Mouse (Mus musculus): ENCODE results near the gene Minpp1.

Gene Minpp1

GRCm38 (mm10) chr19:32489166-32489895 is 3.8 kb downstream of the Minpp1 start:
- DNase-seq (ENCODE audit: low spot score), result no peak

GRCm38 (mm10) chr19:32490976-32491375 is 5.4 kb downstream of the Minpp1 start:
- DNase-seq (ENCODE audit: low spot score), result no peak

GRCm38 (mm10) chr19:32492339-32492738 is 6.8 kb downstream of the Minpp1 start:
- DNase-seq (ENCODE audit: low spot score), result no peak

- DNase-seq (ENCODE audit: low spot score), result no peak
These were observed 7.4 kb downstream of the Minpp1 start for GRCm38 (mm10) chr19:32492981-32493380.

GRCm38 (mm10) chr19:32493471-32493870 is 7.9 kb downstream of the Minpp1 start:
- DNase-seq (ENCODE audit: low spot score), result no peak

- no peak for DNase-seq (ENCODE audit: low spot score)
These were observed 9.0 kb downstream of the Minpp1 start for GRCm38 (mm10) chr19:32494611-32495010.

GRCm38 (mm10) chr19:32495034-32495433 is 9.5 kb downstream of the Minpp1 start:
- DNase-seq (ENCODE audit: low spot score), result no peak

- no peak for DNase-seq (ENCODE audit: low spot score)
These were observed 11.8 kb downstream of the Minpp1 start for GRCm38 (mm10) chr19:32497411-32497810.

- DNase-seq (ENCODE audit: low spot score), result no peak
These were observed 12.4 kb downstream of the Minpp1 start for GRCm38 (mm10) chr19:32498002-32498401.

GRCm38 (mm10) chr19:32501414-32501813 is 15.8 kb downstream of the Minpp1 start:
- DNase-seq (ENCODE audit: low spot score), result no peak

- no peak for DNase-seq (ENCODE audit: low spot score)
These were observed 20.5 kb downstream of the Minpp1 start for GRCm38 (mm10) chr19:32506081-32506480.

GRCm38 (mm10) chr19:32506514-32506913 is 20.9 kb downstream of the Minpp1 start:
- DNase-seq (ENCODE audit: low spot score), result no peak

- DNase-seq (ENCODE audit: low spot score), result no peak
These were observed 21.5 kb downstream of the Minpp1 start for GRCm38 (mm10) chr19:32507100-32507499.

- DNase-seq (ENCODE audit: low spot score), result no peak
These were observed 22.0 kb downstream of the Minpp1 start for GRCm38 (mm10) chr19:32507526-32507925.

GRCm38 (mm10) chr19:32510267-32510666 is 24.7 kb downstream of the Minpp1 start:
- peak; percentile 68 for DNase-seq (ENCODE audit: low spot score)

GRCm38 (mm10) chr19:32510962-32511361 is 25.4 kb downstream of the Minpp1 start:
- no peak for DNase-seq (ENCODE audit: low spot score)

- no peak for DNase-seq (ENCODE audit: low spot score)
These were observed 26.9 kb downstream of the Minpp1 start for GRCm38 (mm10) chr19:32512518-32512917.

- DNase-seq (ENCODE audit: low spot score), result no peak
These were observed 31.0 kb downstream of the Minpp1 start for GRCm38 (mm10) chr19:32516575-32516974.

GRCm38 (mm10) chr19:32521446-32521845 is 35.9 kb downstream of the Minpp1 start:
- DNase-seq (ENCODE audit: low spot score), result no peak

- DNase-seq (ENCODE audit: low spot score), result no peak
These were observed 36.7 kb downstream of the Minpp1 start for GRCm38 (mm10) chr19:32522247-32522646.

- DNase-seq (ENCODE audit: low spot score), result no peak
These were observed 37.3 kb downstream of the Minpp1 start for GRCm38 (mm10) chr19:32522753-32523307.

GRCm38 (mm10) chr19:32523769-32524515 is 38.4 kb downstream of the Minpp1 start:
- DNase-seq (ENCODE audit: low spot score), result no peak

GRCm38 (mm10) chr19:32524516-32524860 is 38.9 kb downstream of the Minpp1 start:
- no peak for DNase-seq (ENCODE audit: low spot score)
